Mouse (Mus musculus) liver, embryonic 12.5 days (tissue): ENCODE results near the gene Gm13278. TPM values are rescaled to one million over a fixed set of nuclear protein-coding genes. Genes with fewer than 3 reads are reported as not detected.
"Not testable (repeated sequence)": the region's sequence is repeated elsewhere in the genome, so short reads cannot be mapped to it uniquely, and the experiment has no call there.

Source experiments
- ATAC-seq: fragments of 200-750 bp; cut with Nextera tagmentation; 2 replicates; pipeline ENCODE4 v1.8.0; 2017; ENCODE audit warnings: moderate number of reproducible peaks, mild to moderate bottlenecking, moderate library complexity
- H3K27ac ChIP-seq: fragments of 300-500 bp; sonication (generic); 2 replicates; pipeline ENCODE4 v1.5.1; 2016; ENCODE audit warnings: mild to moderate bottlenecking
- H3K27me3 ChIP-seq: fragments of 300-500 bp; sonication (generic); replicated peaks from 2 replicates; pipeline ENCODE4 v1.6.1; 2016; ENCODE audit warnings: mild to moderate bottlenecking, moderate library complexity
- H3K36me3 ChIP-seq: fragments of 300-500 bp; sonication (generic); 2 replicates; pipeline ENCODE4 v1.6.1; 2016; ENCODE audit warnings: mild to moderate bottlenecking, moderate library complexity
- H3K4me1 ChIP-seq: fragments of 300-500 bp; sonication (generic); 2 replicates; pipeline ENCODE4 v1.6.1; 2016
- H3K4me2 ChIP-seq: fragments of 300-500 bp; sonication (generic); 2 replicates; pipeline ENCODE4 v1.6.1; 2016; ENCODE audit warnings: mild to moderate bottlenecking, moderate library complexity
- H3K4me3 ChIP-seq: fragments of 300-500 bp; sonication (generic); 2 replicates; pipeline ENCODE4 v1.5.1; 2016; ENCODE audit warnings: mild to moderate bottlenecking, moderate library complexity
- H3K9ac ChIP-seq: fragments of 300-500 bp; sonication (generic); 2 replicates; pipeline ENCODE4 v1.6.1; 2016; ENCODE audit warnings: mild to moderate bottlenecking, moderate library complexity
- H3K9me3 ChIP-seq: fragments of 300-500 bp; sonication (generic); replicated peaks from 2 replicates; pipeline ENCODE4 v1.6.1; 2016; ENCODE audit warnings: mild to moderate bottlenecking, moderate library complexity
- WGBS: fragments of 180-500 bp; shearing (Covaris S2); methylation state at CpG from one replicate; pipeline ENCODE4 v1.1.7; 2016; ENCODE audit not compliant: insufficient replicate concordance; 5-methylcytosine and 5-hydroxymethylcytosine counted together
- polyA plus RNA-seq: library from polyadenylated mRNA; unstranded; fragments of >200 nt; fragmentation: Nextera tagmentation; extraction: Ambion mirVana; gene quantifications from 2 replicates; pipeline ENCODE4 v1.2.1, GENCODE M21; 2016

Gm13278 gene
- not detected in 2 replicates for polyA plus RNA-seq

DNA sequence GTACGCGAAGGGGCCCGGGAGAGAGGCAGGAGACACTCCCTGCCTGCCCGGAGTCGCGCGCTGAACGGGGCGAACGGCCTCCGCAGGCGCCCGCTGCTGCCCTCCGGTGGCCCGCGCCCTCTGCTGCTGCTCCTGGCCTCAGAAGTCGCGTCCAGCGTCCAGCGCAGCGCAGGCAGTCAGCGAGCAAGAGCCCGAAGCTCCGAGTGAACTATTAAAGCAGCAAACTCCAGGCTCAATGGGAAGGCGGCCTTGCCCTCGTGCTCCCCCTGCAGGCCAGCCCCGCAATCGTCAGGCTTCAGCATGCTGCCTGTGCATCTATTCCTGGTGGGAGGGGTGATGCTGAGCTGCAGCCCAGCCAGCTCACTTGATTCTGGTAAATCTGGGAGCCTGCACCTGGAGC lies at the start of gene Gm13278:
Gene Gm13278, plus strand, starts transcription at position 301 of the 400 bp plus-strand sequence.
- not testable (repeated sequence) for ATAC-seq, H3K9me3 ChIP-seq

DNA sequence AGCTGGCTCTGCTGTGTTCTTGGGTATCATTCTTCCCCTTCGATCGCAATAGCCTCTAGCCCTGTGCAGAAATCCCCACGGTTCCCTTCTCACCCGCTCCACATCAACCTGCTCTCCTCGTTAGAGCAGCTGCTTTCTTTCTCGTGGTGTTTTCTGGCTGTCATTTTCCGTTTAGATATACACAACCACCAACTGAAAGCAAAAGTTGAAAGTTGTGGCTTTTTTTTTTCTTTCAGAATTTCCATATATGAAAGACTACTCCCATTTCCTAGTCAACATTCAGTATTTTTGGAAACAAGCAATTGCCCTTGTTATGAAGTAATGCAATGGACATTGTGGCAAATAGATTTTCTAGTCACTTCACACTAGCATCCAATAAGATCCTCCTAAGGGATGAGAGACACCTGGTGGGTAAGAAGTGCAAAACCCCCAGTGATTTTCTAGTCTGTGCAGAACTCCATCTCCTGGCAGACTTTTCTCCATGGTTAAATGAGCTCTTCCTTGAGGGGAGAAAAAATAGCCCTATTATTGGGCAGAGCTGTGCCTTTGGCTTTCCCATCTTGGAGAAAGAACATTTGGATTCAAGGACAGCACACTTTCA lies 48.5 kb upstream of the Gm13278 start:
- Histone ChIP-seq H3K4me2 (no peak overlapping the region), H3K4me1 (no peaks in the 10 kb centered on the region), H3K36me3 (no peaks in the 10 kb centered on the region), H3K9ac (no peak overlapping the region), H3K9me3 (no peaks in the 10 kb centered on the region), H3K27ac (no peak overlapping the region), H3K4me3 (no peak overlapping the region), H3K27me3 (no peaks in the 10 kb centered on the region)
- 57% methylated on average over 7 of the region's 7 CpGs for WGBS
- ATAC-seq, result no peak

More for the DNA sequence above, at the start of gene Gm13278:
- H3K9ac ChIP-seq, H3K27ac ChIP-seq, H3K4me3 ChIP-seq, H3K36me3 ChIP-seq, H3K4me1 ChIP-seq, H3K27me3 ChIP-seq, H3K4me2 ChIP-seq: not testable (repeated sequence)
- no CpG with 5 or more reads among the region's 28 CpGs for WGBS

DNA sequence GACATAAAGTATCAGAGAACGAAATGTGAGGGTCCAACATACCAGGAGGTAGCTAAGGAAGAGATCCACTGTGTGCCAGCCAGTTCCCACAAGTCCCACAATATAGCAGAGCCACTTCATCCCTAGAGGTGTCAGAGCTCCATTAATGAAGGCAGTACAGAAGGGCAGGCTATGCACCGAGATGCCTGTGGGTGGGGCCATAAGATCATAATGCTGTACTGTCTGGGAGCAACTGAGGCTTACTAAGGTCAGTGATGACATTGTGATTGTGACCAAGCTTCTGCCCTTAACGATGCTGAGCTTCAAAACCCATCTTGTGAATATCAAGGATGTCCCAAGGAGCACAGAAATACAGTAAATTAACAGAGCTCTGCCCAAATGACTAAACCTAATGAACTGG lies 47.1 kb upstream of the Gm13278 start:
- H3K27me3 ChIP-seq, result no peaks in the 10 kb centered on the region
- no peaks in the 10 kb centered on the region for H3K9me3 ChIP-seq
- no peak overlapping the region for H3K4me3 ChIP-seq
- H3K4me1 ChIP-seq, result no peaks in the 10 kb centered on the region
- ATAC-seq, result no peak
- H3K9ac ChIP-seq, result no peak overlapping the region
- WGBS, result 55% methylated on average over 3 of the region's 3 CpGs
- no peak overlapping the region for H3K4me2 ChIP-seq
- H3K36me3 ChIP-seq, result no peaks in the 10 kb centered on the region
- H3K27ac ChIP-seq, result no peak overlapping the region

DNA sequence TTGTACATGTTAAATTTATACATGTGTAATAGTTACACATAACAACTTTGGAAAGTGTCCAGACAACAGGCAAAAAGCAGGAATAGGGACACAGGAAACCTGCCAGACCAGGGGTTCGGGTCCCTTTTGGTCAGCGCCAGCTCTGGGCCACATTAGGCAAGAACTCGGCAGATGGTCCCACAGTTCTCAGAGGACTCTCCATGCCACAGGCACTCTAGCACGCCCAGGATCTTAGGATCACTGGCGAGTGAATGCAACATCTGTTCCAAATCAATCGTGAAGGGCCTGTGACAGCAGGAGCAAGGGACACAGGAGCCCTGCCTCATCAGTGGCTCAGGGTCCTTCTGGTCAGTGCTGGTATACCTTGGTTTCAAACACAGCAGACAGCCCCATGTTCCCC lies 41.4 kb upstream of the Gm13278 start:
- no peak for ATAC-seq
- no peak overlapping the region for H3K4me2 ChIP-seq
- H3K36me3 ChIP-seq, result no peaks in the 10 kb centered on the region
- WGBS, result 57% methylated on average over 6 of the region's 6 CpGs
- no peak overlapping the region for H3K4me3 ChIP-seq
- no peak overlapping the region for H3K9ac ChIP-seq
- no peaks in the 10 kb centered on the region for H3K4me1 ChIP-seq
- H3K27me3 ChIP-seq, result no peaks in the 10 kb centered on the region
- H3K27ac ChIP-seq, result no peak overlapping the region
- H3K9me3 ChIP-seq, result no peaks in the 10 kb centered on the region

- not testable (repeated sequence) for H3K4me1 ChIP-seq, H3K36me3 ChIP-seq, H3K9me3 ChIP-seq, H3K27ac ChIP-seq, H3K4me2 ChIP-seq, H3K4me3 ChIP-seq, ATAC-seq, H3K9ac ChIP-seq, H3K27me3 ChIP-seq
- 66% methylated on average over 15 of the region's 15 CpGs for WGBS
Measured at GRCm38 (mm10) chr4:88754818-88755340, 36.5 kb upstream of the Gm13278 start, which contains the start of gene Gm13271. TSS of gene Gm13271 (plus strand) at chr4:88754868.

DNA sequence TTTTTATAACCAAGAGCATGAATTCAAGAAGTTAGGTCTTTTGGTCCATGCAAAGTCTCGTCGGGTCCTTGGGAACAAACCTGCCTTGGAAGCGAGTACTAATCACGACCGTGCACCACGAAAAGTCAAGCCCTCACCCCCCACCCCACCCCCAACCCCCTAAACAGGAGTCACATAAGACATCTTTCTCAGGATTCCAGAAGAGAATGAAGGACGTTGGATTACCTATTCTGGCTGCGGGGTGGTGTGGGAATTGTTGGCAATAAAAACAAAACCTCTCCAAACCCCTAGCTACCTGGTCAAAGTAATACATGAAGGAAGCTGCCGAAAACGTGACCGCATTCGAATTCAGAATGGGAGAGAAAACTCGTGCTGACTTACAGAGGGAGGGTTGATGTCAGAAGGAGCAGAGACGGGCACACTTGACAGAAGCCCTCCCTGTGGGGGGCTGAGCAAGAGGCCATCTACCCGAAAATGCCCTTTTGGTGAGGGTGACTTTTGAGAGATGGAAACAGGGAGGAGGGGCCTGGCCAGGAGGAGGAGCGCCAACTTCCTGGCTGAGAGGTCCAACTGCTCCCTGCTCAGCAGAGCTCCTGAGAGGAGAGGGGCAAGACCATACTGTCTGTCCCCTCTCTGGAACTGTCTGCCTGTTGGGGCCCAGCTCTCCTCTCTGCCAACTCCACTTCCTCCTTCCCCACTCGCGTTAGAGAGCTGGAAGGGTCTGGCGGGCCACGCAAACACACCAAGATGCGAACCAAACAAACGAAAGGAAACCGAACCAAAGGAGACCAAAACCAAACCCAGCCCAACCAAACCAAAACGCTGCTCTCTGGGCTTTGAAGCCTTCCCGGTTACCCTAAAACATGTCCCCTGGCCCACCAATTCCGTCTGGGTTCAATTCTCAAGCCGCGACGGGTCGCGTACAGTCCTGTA lies 34.5 kb upstream of the Gm13278 start:
- Histone ChIP-seq H3K4me2 (peak overlapping the region; percentile 85), H3K27ac (peak overlapping the region; percentile 85), H3K9ac (peak overlapping the region; percentile 70), H3K4me3 (peak overlapping the region; percentile 69)
- H3K9me3 ChIP-seq, H3K4me1 ChIP-seq, H3K27me3 ChIP-seq, H3K36me3 ChIP-seq, ATAC-seq: not testable (repeated sequence)
- 11% methylated on average over 29 of the region's 31 CpGs for WGBS

DNA sequence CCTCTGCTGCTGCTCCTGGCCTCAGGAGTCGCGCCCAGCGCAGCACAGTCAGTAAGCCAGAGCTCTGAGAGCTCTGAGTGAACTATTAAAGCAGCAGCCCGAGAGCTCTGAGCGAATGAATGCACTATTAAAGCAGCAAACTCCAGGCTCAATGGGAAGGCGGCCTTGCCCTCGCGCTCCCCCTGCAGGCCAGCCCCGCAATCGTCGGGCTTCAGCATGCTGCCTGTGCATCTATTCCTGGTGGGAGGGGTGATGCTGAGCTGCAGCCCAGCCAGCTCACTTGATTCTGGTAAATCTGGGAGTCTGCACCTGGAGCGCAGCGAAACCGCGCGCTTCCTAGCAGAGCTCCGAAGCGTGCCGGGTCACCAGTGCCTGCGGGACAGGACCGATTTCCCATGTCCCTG lies 33.7 kb upstream of the Gm13278 start:
- not testable (repeated sequence) for H3K27me3 ChIP-seq, H3K36me3 ChIP-seq, H3K9me3 ChIP-seq
- H3K4me2 ChIP-seq, result peak overlapping the region; percentile 85
- H3K4me3 ChIP-seq, result peak overlapping the region; percentile 69
- peak; percentile 100 for ATAC-seq
- peak overlapping the region; percentile 70 for H3K9ac ChIP-seq
- peaks cover 12% of the 10 kb centered on the region for H3K4me1 ChIP-seq
- H3K27ac ChIP-seq, result peak overlapping the region; percentile 85
- WGBS, result 3% methylated on average over 21 of the region's 21 CpGs

DNA sequence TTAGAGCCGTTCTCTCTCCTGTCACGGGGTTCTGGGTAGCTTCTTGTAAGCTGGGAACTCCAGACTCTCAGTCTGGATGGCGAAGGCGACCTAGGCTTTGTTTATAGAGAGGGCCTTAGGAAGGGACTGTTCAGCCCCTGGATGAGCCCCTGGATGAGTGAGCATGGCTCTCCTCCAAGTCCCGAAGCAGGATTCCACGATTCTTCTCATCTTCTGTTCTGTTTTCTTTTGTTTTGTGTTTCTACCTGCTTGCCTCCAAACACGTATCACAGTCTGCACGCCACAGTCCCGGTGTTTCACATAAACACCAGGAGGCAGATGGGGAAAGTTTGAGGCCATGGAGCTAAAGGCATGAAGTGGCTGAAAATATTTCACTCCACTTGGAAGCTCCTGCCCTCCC lies 32.6 kb upstream of the Gm13278 start:
- H3K4me2 ChIP-seq, H3K9ac ChIP-seq, H3K9me3 ChIP-seq, H3K27ac ChIP-seq, H3K4me3 ChIP-seq, H3K36me3 ChIP-seq, H3K27me3 ChIP-seq, ATAC-seq: not testable (repeated sequence)
- WGBS, result 79% methylated on average over 9 of the region's 9 CpGs
- H3K4me1 ChIP-seq, result peaks cover 13% of the 10 kb centered on the region

- H3K36me3 ChIP-seq, H3K9ac ChIP-seq, H3K27me3 ChIP-seq, ATAC-seq, H3K9me3 ChIP-seq: not testable (repeated sequence)
- Histone ChIP-seq H3K4me3 (peak within 1 kb of the TSS; percentile 44), H3K4me1 (peaks cover 13% of the 10 kb centered on the region), H3K27ac (0 out of 2 replicates have a peak within 1 kb of the TSS, but pooled peaks have one; percentile 58), H3K4me2 (peak within 1 kb of the TSS; percentile 64)
- WGBS, result 15% methylated on average over 9 of the region's 14 CpGs
Measured at GRCm38 (mm10) chr4:88759610-88760268, 31.6 kb upstream of the Gm13278 start, which contains the start of gene Gm13283. TSS of gene Gm13283 (plus strand) at chr4:88760119.

DNA sequence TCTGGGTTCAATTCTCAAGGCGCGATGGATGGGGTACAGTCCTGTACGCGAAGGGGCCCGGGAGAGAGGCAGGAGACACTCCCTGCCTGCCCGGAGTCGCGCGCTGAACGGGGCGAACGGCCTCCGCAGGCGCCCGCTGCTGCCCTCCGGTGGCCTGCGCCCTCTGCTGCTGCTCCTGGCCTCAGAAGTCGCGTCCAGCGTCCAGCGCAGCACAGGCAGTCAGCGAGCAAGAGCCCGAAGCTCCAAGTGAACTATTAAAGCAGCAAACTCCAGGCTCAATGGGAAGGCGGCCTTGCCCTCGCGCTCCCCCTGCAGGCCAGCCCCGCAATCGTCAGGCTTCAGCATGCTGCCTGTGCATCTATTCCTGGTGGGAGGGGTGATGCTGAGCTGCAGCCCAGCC lies 30.9 kb upstream of the Gm13278 start:
- Histone ChIP-seq H3K4me1 (peaks cover 13% of the 10 kb centered on the region), H3K4me3 (peak overlapping the region; percentile 44), H3K27ac (0 out of 2 replicates have a peak overlapping the region, but pooled peaks have one; percentile 58), H3K4me2 (peak overlapping the region; percentile 64)
- not testable (repeated sequence) for ATAC-seq, H3K9me3 ChIP-seq, H3K9ac ChIP-seq, H3K36me3 ChIP-seq, H3K27me3 ChIP-seq
- under 1% methylated on average over 27 of the region's 28 CpGs for WGBS

DNA sequence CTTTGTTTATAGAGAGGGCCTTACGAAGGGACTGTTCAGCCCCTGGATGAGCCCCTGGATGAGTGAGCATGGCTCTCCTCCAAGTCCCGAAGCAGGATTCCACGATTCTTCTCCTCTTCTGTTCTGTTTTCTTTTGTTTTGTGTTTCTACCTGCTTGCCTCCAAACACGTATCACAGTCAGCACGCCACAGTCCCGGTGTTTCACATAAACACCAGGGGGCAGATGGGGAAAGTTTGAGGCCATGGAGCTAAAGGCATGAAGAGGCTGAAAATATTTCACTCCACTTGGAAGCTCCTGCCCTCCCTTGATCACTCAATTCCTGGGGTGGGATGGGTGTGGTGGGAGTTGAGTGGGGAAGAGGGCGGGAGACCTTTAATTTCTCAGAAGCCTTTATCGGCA lies 29.6 kb upstream of the Gm13278 start:
- H3K27ac ChIP-seq, H3K4me3 ChIP-seq, H3K4me2 ChIP-seq, H3K4me1 ChIP-seq, ATAC-seq, H3K36me3 ChIP-seq, H3K9me3 ChIP-seq, H3K27me3 ChIP-seq, H3K9ac ChIP-seq: not testable (repeated sequence)
- 62% methylated on average over 6 of the region's 8 CpGs for WGBS

DNA sequence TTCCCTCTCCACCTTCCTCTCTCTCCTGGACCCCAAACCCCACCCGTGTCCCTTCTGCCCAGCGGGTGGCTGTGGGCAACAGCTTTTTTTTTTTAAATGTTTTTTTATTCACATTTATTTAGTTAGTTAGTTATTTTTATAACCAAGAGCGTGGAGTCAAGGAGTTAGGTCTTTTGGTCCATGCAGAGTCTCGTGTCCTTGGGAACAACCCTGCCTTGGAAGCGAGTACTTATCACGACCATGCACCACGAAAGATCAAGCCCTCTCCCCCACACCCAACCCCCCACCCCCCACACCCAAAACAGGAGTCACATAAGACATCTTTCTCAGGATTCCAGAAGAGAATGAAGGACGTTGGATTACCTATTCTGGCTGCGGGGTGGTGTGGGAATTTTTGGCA lies 29.0 kb upstream of the Gm13278 start:
- ATAC-seq, H3K36me3 ChIP-seq, H3K9me3 ChIP-seq, H3K9ac ChIP-seq, H3K27ac ChIP-seq, H3K4me3 ChIP-seq, H3K4me1 ChIP-seq, H3K27me3 ChIP-seq: not testable (repeated sequence)
- 30% methylated on average over 9 of the region's 9 CpGs for WGBS
- peak overlapping the region; percentile 57 for H3K4me2 ChIP-seq
